Mouse (Mus musculus) adipose tissue, adult 10 weeks (tissue): ENCODE data around the gene Lhfpl4. TPM values are rescaled to one million over a fixed set of nuclear protein-coding genes. Genes with fewer than 3 reads are reported as not detected.

ENCODE experiments used
- polyA plus RNA-seq: library from polyadenylated mRNA; stranded (reverse); fragments of 350-450 nt; fragmentation: Illumina TruSeq; extraction: RNeasy Lipid Tissue Mini Kit (QIAGEN cat#74804); gene quantifications from one replicate; pipeline ENCODE4 v1.2.3, GENCODE M21; 2014; ENCODE audit warnings: low read depth, low replicate concordance

The Lhfpl4 gene
- 0.55 TPM for polyA plus RNA-seq

DNA sequence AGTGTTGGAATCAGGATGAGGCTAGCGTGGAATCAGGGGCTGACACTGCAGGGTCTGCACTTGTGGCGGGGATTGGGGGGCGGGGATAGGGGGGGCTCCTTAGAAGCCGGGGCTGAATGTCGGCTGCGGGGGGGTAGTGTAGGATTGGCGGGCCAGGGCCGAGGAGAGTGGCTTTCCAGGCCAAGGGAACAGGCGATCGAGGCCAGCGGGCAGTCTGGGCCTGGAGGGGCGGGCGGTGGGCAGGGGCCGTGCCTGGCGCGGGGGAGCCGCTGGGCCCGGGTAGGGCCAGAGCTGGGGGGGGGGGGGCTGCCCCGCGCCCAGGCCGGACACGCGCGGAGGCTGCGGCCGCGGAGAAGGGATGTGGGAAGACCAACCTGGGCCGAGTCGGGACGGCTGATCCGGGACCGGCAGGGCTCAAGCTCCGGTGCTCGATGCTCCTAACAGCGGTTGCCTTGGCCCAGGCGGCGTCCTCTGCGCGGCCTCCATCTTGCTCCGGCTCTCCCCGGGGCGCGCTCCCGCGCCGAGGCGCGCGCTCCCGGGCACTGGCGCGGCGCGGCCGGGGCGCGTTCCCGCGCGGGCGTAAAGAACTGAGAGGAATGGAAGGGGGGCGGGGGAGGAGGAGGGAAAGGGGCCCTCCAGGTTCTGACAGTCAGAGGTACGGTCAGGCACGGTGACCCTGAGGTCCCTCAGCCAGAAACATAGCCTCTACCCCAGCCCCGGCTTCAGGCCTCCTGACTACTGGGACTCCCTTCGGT is at the start of gene Lhfpl4:
TSS of gene Lhfpl4 (minus strand) at position 544 of the 755 bp plus-strand sequence.

DNA sequence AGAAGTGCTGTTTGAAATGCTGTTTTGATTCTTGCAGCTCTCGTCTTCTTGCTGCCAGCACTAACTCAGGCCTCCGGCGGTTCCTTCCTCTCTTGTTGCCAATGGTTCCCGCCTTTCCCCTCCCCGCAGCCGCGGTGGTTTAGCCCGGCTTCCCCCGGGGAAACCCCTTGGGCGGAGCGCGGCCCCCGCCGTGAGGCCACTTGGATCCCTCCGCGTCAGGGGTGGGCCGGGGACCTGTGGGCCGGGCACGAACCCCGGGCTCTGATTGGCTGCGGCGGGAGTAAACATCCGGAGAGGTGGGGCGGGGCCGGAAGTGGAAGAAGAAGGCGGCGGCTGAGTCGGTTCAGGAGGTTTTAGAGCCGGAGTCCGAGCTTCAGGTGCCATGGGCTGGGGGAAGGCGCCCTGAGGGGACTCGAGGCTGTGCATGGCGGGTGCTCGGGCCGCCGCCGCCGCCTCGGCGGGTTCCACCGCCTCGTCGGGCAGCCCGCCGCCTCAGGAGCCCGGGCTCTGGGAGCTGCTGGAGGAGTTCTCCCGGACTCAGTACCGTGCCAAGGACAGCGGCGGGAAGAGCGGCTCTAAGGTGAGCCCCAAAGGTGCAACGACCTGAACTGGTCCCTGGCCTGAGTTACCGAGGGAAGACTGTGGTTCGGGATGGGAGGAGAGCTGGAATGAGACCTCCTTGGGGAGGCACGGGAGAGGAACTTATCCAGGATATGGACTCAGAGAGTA is 42.5 kb upstream of the Lhfpl4 start, which contains the start of gene Mtmr14:
TSS of gene Mtmr14 (plus strand) at position 302 of the 729 bp plus-strand sequence.

Other genes starting within 250 kb of the Lhfpl4 start
- 4.4 TPM for gene Srgap3, start 248.1 kb downstream of the Lhfpl4 start, polyA plus RNA-seq
- gene Thumpd3, start 149.2 kb downstream of the Lhfpl4 start, polyA plus RNA-seq: 41.5 TPM
- 49.8 TPM for gene Setd5, start 118.0 kb downstream of the Lhfpl4 start, polyA plus RNA-seq
- 18.7 TPM for gene Mtmr14, start 42.5 kb upstream of the Lhfpl4 start, polyA plus RNA-seq
- gene Cpne9, start 86.9 kb upstream of the Lhfpl4 start, polyA plus RNA-seq: not detected
- gene Brpf1, start 111.8 kb upstream of the Lhfpl4 start, polyA plus RNA-seq: 21.9 TPM
- gene Ogg1, start 131.6 kb upstream of the Lhfpl4 start, polyA plus RNA-seq: 13.8 TPM
- 62.0 TPM for gene Camk1, start 148.6 kb upstream of the Lhfpl4 start, polyA plus RNA-seq
- 31.6 TPM for gene Tada3, start 182.5 kb upstream of the Lhfpl4 start, polyA plus RNA-seq
- gene Arpc4, start 182.7 kb upstream of the Lhfpl4 start, polyA plus RNA-seq: 109 TPM
- gene Ttll3, start 193.9 kb upstream of the Lhfpl4 start, polyA plus RNA-seq: 8.6 TPM
- 27.3 TPM for gene Rpusd3, start 224.0 kb upstream of the Lhfpl4 start, polyA plus RNA-seq
- 1,142 TPM for gene Cidec, start 240.4 kb upstream of the Lhfpl4 start, polyA plus RNA-seq
- 50.6 TPM for gene Jagn1, start 247.2 kb upstream of the Lhfpl4 start, polyA plus RNA-seq